Mouse (Mus musculus): Measurements from ENCODE around the gene Tulp3. TPM values are rescaled to one million over a fixed set of nuclear protein-coding genes. Genes with fewer than 3 reads are reported as not detected.
"Not testable (repeated sequence)": the region's sequence is repeated elsewhere in the genome, so short reads cannot be mapped to it uniquely, and the experiment has no call there.

Gene Tulp3
- total RNA-seq, 2 experiments from 2014 or later, result 0.46 to 3.7 TPM

GRCm38 (mm10) chr6:128362381-128363006, 6.8 kb upstream of the Tulp3 start, which contains the start of the genes Rhno1 and Foxm1:
Gene Rhno1, minus strand, starts transcription at chr6:128362911.
Gene Foxm1, plus strand, starts transcription at chr6:128362967.
- ATAC-seq (replicated peaks; ENCODE audit: poor library complexity, severe bottlenecking), result peak; percentile 74

- ATAC-seq (replicated peaks; ENCODE audit: poor library complexity, severe bottlenecking), result no peak
These were observed 6.2 kb upstream of the Tulp3 start for GRCm38 (mm10) chr6:128361901-128362300.

- 0 out of 2 replicates have a peak, but pooled peaks have one; percentile 18 for ATAC-seq (replicated peaks; ENCODE audit: poor library complexity, severe bottlenecking)
These were observed 3.3 kb upstream of the Tulp3 start for GRCm38 (mm10) chr6:128358999-128359398.

- peak; percentile 3; the same call in 1 of the 2 replicates for ATAC-seq (replicated peaks; ENCODE audit: poor library complexity, severe bottlenecking)
These were observed 410 bp downstream of the Tulp3 start for GRCm38 (mm10) chr6:128355201-128355681.

GRCm38 (mm10) chr6:128354140-128354539, 1.5 kb downstream of the Tulp3 start:
- ATAC-seq (replicated peaks; ENCODE audit: poor library complexity, severe bottlenecking), result peak; percentile 34; the same call in 1 of the 2 replicates

GRCm38 (mm10) chr6:128349711-128350110, 5.9 kb downstream of the Tulp3 start:
- ATAC-seq (replicated peaks; ENCODE audit: poor library complexity, severe bottlenecking), result no peak

GRCm38 (mm10) chr6:128346782-128347181, 8.9 kb downstream of the Tulp3 start:
- ATAC-seq (replicated peaks; ENCODE audit: poor library complexity, severe bottlenecking), result no peak

- ATAC-seq (replicated peaks; ENCODE audit: poor library complexity, severe bottlenecking), result peak; percentile 97
These were observed 10.0 kb downstream of the Tulp3 start for GRCm38 (mm10) chr6:128345623-128346022.

- no peak for ATAC-seq (replicated peaks; ENCODE audit: poor library complexity, severe bottlenecking)
These were observed 13.5 kb downstream of the Tulp3 start for GRCm38 (mm10) chr6:128341956-128342723.

GRCm38 (mm10) chr6:128338876-128339275, 16.8 kb downstream of the Tulp3 start:
- ATAC-seq (replicated peaks; ENCODE audit: poor library complexity, severe bottlenecking), result no peak

- ATAC-seq (replicated peaks; ENCODE audit: poor library complexity, severe bottlenecking), result no peak
These were observed 18.2 kb downstream of the Tulp3 start for GRCm38 (mm10) chr6:128337467-128337866.

- peak; percentile 97 for ATAC-seq (replicated peaks; ENCODE audit: poor library complexity, severe bottlenecking)
These were observed 21.1 kb downstream of the Tulp3 start for GRCm38 (mm10) chr6:128334397-128335124.

GRCm38 (mm10) chr6:128318317-128318716, 37.3 kb downstream of the Tulp3 start:
- peak; percentile 65 for ATAC-seq (replicated peaks; ENCODE audit: poor library complexity, severe bottlenecking)

GRCm38 (mm10) chr6:128315597-128315996, 40.1 kb downstream of the Tulp3 start:
- ATAC-seq (replicated peaks; ENCODE audit: poor library complexity, severe bottlenecking), result no peak

GRCm38 (mm10) chr6:128314796-128315195, 40.9 kb downstream of the Tulp3 start:
- ATAC-seq (replicated peaks; ENCODE audit: poor library complexity, severe bottlenecking), result no peak

GRCm38 (mm10) chr6:128308311-128308710, 47.3 kb downstream of the Tulp3 start:
- peak; percentile 63 for ATAC-seq (replicated peaks; ENCODE audit: poor library complexity, severe bottlenecking)

GRCm38 (mm10) chr6:128304801-128305200, 50.9 kb downstream of the Tulp3 start:
- no peak for ATAC-seq (replicated peaks; ENCODE audit: poor library complexity, severe bottlenecking)

- ATAC-seq (replicated peaks; ENCODE audit: poor library complexity, severe bottlenecking), result not testable (repeated sequence)
These were observed 53.0 kb downstream of the Tulp3 start for GRCm38 (mm10) chr6:128302640-128303039.

GRCm38 (mm10) chr6:128301891-128302290, 53.8 kb downstream of the Tulp3 start:
- no peak for ATAC-seq (replicated peaks; ENCODE audit: poor library complexity, severe bottlenecking)

- no peak for ATAC-seq (replicated peaks; ENCODE audit: poor library complexity, severe bottlenecking)
These were observed 54.2 kb downstream of the Tulp3 start for GRCm38 (mm10) chr6:128301458-128301857.
